Mouse (Mus musculus) layer of hippocampus, adult 11-12 months (tissue): Measurements from ENCODE around the gene Gsg1l.

Source experiments
- DNase-seq: peaks from one replicate; pipeline ENCODE4 v3.0.0; 2022; ENCODE audit warnings: low spot score

Gsg1l gene

DNA sequence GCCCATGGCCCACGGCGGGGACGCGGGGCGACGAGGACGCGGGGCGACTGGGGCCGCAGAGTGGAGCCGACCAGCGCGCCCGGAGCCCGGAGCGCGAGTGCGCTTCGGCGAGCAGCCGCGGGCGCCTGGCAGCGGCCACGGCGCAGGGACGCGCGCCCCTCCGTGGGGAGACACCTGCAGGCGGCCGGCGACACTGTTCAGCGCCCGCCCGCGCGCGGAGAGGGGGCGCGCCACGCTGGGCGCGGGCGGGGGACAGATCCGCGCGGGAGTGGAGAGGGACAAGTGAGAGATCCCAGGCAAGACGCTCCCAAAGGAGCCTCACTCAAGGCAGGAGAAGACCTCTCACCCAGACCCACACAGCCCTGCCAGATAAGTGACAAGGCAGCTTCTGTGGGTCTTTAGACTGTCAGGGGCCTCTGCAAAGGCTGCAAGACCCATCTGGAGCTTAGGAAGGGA is at the start of gene Gsg1l:
Gene Gsg1l, minus strand, starts transcription at position 126 of the 456 bp plus-strand sequence.
- DNase-seq = no peak

DNA sequence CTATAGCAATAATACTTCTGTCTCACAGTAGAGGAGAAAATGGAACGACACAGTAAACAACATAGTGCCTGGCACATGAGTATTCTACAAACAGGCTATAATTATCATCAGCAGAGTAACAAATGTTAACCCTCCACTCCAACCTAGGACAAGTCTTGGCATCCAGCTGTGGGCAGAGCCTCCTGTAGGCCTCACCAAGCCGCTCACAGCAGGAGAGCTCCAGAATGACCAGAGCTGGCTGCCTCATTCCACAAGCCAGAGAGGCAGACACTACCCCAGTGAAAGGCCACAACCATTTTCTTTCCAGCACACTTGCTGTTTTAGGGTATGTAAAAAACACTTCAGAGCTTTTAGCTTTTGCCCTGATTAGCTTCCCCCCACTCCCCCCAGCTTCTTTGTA is 45.5 kb upstream of the Gsg1l start:
- DNase-seq = no peak

DNA sequence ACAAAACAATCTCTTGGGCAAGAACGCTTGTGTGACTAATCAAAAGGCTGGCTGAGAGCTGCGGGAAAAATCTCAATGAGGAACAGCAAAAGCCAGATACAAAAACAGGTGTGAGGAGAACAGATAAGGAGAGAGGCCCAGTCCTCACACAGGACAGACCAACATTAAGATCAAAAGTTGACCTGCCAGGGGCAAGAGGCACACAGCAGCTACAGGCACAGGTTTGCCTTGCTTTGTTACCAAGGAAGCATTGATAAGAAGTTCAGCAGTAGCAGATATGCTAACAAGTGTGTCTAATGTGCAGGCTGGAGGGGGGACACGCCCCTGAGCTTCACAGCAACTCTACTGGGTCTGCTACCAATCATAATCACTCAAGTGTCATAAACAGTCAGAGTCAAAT is 44.3 kb upstream of the Gsg1l start:
- no peak for DNase-seq

DNA sequence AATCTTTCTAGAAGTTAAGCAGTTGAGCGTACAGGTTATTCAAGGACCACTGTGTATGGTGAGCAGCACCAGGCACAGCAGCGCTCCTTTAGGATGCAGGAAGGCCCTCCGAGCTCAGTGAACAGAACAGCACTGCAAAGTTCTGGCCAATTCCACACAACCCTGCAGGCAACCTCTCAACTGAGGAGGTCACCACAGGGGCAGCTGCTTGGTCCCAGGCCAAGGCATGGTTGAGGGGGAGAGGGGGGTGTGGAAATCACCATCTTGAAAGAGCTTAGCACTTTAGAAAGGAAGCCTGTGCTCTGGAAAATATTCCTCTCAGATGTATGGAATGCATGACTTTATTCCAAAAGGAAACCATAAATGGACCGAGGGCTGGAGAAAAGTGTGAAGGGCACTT is 39.3 kb upstream of the Gsg1l start:
- DNase-seq = no peak

DNA sequence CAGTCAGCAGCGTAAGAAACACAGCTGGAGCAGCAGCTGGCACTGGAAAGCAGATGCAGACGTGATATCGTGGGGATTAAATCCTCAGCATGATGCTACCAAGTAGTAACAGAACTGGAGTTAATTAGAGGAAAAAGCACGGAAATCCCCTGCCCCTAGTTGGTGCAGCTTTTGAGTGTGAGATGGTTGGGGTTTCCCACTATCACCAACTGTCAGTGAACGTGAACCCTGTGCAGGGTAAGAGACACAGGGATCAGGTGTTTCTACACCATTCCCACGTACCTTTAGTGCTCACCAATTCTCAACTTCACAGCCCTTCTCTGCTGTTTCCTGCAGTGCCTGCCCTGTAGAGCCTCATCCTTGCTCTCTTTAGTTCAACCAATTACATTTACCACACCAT is 37.6 kb upstream of the Gsg1l start:
- no peak for DNase-seq

DNA sequence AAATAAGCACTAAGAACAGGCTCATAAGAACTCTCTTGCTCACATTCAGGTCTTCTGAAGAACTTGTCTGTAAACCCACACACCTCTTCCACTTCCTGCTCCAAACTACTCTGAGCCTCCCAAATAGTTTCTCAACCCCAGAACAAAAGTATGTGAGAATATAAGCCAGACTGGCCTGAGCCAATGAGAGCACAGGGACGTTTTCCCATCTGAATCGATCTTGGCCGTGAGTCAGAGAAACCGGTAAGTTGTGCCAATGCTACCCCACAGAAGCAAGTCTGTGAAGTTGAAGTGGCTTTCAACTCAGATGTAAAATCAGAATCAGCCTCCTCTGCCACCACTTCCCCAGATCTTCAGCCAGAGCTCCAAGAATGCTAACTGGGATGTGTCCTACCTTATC is 31.1 kb upstream of the Gsg1l start:
- no peak for DNase-seq

DNA sequence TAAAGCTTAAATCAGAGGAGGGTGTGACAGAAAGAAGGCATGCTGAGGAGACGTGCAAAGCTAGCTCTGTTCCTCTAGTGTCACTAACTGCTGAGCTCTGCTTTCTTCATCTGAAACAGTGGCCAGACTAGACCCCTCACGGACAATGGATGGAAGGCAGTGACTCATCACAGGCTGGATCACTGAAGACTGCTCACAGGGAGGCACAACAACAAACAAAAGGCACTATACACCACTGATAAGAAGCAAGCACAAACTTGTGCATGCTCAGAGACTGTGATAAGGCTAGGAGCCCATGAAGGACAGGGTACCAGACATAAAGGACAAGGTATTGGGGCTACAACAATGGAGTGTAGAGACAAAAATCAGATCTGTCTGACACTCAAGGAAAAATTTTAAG is 29.0 kb upstream of the Gsg1l start:
- DNase-seq = no peak

DNA sequence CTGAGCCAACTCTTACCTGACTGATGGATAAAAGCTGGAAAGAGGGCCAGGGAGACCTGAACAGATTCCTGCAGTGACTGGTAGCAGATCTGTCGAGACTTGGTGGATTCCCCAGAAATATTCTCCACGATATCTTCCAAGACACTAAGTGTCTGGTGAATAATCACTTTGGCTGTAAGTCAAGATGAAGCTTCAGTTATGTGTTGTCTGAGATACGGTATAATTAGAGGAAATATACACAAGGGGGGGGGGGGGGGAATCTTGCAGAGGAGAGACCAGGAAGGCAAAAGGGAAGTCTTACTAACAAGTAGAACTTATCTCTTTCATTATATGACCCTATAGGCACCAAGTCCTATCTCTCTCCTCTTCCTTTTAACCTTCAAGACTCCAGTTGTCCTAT is 27.7 kb upstream of the Gsg1l start:
- no peak for DNase-seq

DNA sequence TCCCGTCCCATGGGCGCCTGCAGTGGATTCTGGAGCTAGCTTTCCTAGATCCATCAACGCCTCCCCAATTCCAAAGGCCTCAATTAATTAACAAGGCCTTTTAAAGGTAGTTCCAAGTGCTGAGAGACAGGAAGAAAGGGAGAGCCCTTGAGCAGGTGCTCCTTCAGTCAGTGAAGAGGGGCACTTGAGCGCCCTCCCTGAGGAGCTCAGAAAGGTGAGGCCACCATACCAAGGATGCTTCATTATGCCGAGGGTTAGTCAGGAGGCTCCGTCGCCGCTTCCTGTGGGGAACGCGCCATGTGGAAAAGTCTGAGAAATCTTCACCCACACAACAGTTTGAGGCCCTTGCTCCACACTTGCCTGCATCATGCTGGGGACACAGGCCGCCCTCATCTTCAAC is 18.2 kb upstream of the Gsg1l start:
- DNase-seq = no peak

DNA sequence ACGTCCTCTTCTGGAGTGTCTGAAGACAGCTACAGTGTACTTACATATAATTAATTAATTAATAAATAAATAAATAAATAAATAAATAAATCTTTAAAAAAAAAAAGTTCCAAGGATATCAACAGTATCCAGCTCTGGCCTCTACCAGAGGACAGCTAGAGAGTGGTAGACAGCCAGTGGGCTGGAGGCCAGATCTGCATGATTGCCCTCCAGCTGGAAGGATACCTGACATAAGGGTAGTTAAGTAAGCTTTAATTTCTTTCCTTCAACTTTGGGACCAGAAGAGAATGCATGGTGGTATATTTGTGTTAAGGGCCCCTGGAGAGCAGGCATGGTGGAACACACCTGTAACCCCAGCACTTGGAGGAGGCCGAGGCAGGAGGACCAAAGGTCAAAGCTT is 17.6 kb upstream of the Gsg1l start:
- DNase-seq = no peak

DNA sequence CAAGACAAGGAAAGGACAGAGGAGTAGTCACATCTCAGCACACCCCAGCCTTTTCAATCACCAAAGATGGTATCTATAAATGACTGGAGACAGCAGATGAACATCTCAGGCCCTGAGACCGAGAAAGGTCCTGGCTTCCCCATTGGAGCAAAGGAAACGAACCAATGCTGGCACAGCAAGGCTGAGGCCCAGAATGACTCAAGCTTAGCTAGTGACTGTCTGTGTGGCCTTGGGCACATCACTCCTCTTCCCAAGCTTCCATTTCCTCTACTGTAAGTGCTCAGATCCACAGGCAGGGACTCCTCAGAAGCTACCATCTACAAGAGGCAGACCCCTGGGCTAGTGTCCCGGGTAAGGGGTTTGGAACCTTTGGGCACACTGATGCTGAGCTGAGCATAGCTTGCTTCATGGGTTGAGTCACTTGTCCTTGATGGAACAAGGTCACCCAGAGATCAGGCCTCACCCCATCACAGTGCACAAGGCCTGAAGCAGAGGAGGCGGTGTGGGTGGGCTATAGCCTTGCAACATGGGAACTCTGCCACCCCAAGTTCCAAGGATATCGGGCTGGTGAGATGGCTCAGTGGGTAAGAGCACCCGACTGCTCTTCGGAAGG is 17.1 kb upstream of the Gsg1l start:
- DNase-seq = no peak

DNA sequence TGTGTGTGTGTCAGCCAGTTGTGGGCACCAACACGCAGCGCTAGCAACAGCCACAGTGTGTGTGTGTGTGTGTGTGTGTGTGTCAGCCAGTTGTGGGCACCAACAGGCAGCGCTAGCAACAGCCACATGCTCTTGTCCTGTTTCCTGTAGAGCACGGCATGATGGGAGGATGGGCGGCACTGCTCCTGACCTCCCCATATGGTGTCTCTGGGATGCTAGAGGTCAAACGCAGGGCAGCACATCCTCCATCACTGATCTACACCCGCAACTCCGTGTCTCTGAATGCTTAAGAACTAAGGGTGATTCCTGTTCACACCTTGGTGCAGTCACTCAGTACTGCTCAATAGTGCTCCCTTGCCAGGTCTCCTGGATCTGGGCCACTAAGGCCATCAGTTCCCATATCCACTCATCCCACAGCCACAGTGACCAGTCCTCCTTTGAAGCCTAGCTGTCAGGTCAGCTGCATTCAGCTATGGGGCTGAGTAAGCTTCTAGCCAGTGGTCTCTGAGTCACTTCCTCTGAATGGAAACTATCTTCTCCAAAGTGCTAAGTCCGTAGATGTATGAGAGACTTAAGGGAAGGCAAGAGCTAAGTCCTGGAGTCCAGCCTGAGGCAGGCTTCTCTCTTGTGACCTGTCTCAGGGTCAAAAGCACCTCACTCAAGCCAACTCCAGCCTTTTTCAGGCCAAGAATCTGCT is 15.2 kb upstream of the Gsg1l start:
- no peak for DNase-seq

DNA sequence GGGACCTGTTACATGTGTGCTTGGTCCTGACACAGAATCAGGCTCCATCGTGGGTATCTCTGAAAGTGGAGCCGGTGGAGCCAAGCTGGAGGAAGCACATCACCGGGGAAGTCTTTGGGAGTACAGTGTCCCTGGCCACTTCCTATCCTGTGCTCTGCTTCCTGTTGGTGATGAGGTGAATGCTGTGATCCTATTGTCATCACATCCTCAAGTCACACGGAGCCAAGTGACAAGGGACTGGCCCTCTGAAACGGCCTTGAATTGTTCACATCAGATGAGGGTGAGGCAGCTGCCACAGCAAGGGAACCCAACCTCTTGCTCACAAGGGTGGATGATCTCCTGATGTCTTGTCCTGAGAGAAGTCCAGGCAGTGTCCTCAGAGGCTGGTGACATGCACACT is 14.4 kb upstream of the Gsg1l start:
- DNase-seq = no peak

DNA sequence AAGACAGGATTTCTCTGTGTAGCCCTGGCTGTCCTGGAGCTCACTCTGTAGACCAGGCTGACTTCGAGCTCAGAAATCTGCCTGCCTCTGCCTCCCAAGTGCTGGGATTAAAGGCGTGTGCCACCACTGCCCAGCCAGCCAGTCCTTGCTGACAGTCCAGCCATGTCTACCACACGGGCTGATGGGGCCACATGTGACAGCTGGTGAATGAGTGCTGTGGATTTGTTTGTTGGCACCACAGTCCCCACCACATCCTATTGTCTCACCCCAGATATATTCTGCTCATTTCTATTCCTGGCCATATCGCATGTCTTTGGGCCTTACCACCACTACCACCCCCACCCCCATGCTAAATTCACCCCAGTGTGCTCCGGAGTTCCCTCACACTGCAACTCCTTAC is 12.5 kb upstream of the Gsg1l start:
- DNase-seq = no peak

DNA sequence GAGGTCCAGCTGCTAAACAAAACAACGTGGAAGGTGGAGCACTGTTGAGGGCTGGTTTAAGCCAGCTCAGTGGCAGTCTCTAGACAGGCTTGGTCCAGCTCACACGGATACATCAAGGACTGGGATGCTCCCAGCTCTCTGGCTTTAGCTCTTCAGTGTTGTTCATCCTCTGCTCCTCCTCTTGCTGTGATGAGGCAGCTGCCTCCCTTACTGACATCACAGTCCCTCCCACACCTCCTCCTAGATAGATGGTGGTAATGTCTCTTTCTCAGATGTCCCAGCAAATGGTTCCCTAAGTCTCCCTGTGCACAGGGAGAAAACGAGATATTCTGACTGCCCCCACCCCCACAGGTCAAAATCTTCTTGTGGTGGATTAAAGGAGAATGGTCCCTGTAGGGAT is 11.0 kb upstream of the Gsg1l start:
- DNase-seq = no peak

DNA sequence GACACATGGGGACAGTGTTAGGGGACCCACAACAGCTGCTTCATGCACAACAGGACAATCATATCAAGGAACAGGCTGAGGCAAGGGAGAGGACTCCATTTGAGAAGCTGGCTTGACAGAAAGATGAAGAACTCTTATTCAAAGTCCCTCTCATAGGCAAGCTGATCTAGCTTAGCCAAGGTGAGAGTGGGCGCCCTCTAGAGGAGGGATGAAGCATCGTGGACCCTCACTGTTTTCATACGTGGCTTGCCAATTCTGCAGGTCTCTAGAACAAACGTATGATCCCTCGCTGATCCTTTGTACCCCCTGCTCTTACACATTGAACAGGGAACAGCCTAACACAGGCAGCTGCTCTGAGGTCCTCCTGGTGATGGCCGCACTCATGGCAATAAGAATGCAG is 7.6 kb upstream of the Gsg1l start:
- DNase-seq = peak; percentile 66

DNA sequence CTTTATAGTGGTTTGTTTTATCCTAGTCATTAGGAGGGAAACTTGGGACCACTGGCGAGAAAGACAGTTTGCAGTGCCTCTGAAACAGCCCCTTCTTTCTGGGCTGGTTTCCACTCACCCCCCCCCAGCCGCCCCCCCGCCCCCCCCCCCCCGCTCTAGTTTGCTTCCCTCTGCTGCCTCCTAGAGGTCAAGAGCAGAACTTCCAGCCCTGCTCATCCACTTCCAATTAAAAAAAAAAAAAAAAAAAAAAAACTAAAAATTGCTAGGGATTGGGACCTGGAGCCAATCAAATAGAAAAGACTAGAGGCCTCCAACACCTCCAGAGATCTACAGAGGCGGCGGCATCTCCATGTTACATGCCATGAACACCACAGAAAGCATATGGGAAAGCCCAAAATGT is 5.9 kb upstream of the Gsg1l start:
- DNase-seq = no peak

DNA sequence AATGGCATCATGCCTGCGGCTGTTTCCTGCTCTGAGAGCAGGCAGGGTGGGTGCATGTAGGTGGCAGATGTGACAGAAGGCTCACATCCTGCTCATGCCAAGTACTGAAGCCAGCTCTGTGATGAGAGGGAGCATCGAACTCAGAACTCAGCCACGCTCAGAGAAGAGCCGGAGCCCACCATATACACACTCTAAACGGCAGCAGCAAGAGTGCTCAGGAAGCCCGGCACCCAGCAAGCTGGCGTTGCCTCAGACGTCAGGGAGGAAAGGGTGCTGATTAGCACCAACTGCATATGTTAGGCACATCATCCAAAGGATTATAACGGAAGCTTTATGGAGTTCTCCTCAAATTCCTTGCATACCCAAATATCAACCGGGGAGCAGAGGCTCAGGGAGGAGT is 5.4 kb upstream of the Gsg1l start:
- DNase-seq = no peak

DNA sequence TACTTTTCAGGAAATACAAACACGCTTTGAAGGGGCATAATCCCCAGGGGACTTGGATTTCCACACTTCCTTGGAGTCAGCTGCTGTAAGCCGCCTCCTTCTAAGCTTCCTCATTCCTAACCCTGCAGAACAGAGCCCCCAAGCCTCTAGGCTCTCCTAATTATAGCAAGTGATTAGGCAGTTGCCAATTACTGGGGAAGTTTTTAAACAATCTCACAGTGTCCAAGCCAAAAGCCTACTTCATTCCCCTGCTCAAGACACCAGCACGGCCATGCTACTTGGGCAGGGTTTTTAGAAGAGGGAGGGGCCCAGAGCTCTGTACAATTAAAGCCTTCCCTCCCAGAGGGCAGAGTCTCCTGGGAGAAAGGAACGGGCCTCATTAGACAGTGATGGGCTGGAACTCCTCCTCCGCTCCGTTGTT is 4.1 kb upstream of the Gsg1l start:
- DNase-seq = no peak

DNA sequence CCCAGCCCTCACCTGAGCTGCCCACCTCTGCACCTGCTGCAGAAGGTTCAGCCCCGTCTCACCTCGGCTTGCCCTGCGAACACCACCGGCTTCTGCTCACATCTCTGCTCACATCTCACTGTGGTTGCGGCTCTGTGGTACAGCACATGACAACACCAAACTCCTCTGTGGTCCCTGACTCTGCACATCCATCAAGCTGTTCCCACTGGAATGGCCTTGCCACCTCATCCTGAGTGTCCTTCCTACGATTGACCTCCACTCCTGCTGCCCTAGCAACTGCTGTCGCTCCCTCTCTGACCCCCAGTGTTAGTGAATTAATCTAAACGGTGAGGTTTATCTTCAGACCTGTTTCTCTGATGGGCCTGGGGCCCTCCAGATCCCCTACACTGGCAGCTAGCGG is 2.9 kb upstream of the Gsg1l start:
- no peak for DNase-seq

DNA sequence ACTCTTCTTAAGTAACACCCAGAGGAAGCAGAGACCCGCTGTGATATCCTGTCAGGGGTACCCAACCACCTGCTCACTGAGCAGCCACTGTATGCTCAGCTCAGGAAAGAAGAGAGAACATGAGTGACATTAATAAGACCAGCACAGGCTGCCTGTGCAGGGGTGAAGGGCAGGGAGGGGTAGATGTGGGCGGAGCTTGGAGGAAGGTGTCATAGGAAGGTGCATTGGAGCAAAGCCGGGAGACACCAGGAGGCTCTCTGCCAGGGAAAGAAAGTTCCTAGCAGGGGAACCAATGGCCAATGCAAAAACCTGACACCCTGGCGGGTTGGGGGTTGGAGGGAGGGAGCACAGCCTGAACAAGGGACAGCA is 1.8 kb upstream of the Gsg1l start:
- DNase-seq = no peak

DNA sequence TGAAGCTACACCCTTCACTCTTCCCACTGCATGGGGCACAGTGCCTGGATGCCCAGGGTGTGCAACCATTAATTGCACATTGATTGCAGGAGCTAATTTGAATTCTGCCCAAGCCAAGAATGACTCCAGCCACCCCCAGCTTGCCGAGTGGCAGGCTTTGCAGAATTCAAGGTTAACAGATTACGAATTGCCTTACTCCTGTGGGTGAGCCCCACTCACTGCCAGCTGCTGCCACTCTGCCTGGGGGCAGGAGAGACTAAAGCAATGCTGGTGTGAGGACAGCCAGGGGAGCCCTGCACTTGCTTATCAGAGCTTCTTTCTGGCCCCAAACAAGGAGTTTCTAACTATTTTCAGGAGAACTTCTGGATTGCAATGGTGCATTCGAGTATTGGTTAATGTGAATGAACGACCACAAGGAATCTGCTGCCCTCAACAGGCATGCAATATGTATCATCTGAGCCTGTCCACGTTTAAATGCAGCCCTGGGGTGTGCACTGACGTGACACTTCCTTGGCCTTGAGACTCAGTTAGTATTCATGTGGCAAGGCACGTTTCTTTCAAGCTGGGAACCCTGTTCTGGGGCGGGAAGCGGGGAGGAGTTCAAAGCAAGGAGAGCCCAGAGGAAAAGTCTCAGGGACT is 1.2 kb upstream of the Gsg1l start:
- DNase-seq = no peak

DNA sequence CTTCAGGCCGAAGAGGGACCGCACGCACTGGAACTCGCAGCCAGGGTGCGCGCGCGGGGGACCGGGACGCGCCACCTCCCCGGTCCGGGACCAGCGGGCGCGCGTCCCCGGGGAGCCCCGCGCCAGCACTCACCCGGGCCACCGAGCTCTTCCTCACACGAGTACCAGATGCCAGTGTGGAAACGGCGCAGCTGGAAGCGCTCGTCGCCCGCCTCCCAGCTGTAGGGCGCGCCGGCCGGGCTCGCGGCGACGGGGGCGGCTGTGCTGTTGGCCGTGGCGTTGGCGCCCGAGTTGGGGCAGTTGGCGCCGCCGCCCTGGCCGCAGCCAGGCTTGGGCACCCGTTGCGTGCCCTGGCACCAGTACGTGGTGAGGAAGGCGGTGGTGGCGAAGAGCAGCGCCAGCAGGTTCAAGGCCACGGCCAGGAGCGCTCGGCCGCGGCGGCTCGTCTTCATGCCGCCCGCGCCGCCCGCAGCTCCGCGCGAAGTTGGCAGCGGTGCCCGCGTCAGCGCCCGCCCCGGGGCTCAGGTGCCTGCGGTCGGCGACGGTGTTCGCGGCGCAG is 405 bp downstream of the Gsg1l start:
- no peak for DNase-seq
